Mouse (Mus musculus): ENCODE data around the gene Wasf2. TPM values are rescaled to one million over a fixed set of nuclear protein-coding genes. Genes with fewer than 3 reads are reported as not detected.

Wasf2 gene
- total RNA-seq, 2 experiments from 2014 or later: 16.7 to 66.5 TPM

Other genes with a start within 250 kb of the Wasf2 start
- gene Stx12, start 246.0 kb upstream of the Wasf2 start, total RNA-seq (2014; fragmentation: Nextera tagmentation): 18.9 and 26.4 TPM in 2 replicates
- gene Stx12, start 246.0 kb upstream of the Wasf2 start, total RNA-seq (2017): 24.7 and 25.4 TPM in 2 replicates
- 20.0 and 23.9 TPM in 2 replicates for gene Fam76a, start 207.9 kb upstream of the Wasf2 start, total RNA-seq (2014; fragmentation: Nextera tagmentation)
- gene Fam76a, start 207.9 kb upstream of the Wasf2 start, total RNA-seq (2017): 23.2 and 26.7 TPM in 2 replicates
- gene Fgr, start 156.4 kb upstream of the Wasf2 start, total RNA-seq (2014; fragmentation: Nextera tagmentation): 2.8 TPM in 1 of 2 replicates, not detected in the other
- 0.30 and 0.33 TPM in 2 replicates for gene Fgr, start 156.4 kb upstream of the Wasf2 start, total RNA-seq (2017)
- gene Ahdc1, start 119.2 kb upstream of the Wasf2 start, total RNA-seq (2014; fragmentation: Nextera tagmentation): 4.8 and 7.0 TPM in 2 replicates
- gene Ahdc1, start 119.2 kb upstream of the Wasf2 start, total RNA-seq (2017): 0.33 and 0.72 TPM in 2 replicates
- not detected in 2 replicates for gene Cd164l2, start 81.6 kb downstream of the Wasf2 start, total RNA-seq (2014; fragmentation: Nextera tagmentation)
- not detected in 2 replicates for gene Cd164l2, start 81.6 kb downstream of the Wasf2 start, total RNA-seq (2017)
- not detected in 2 replicates for gene Gpr3, start 82.0 kb downstream of the Wasf2 start, total RNA-seq (2014; fragmentation: Nextera tagmentation)
- not detected in 2 replicates for gene Gpr3, start 82.0 kb downstream of the Wasf2 start, total RNA-seq (2017)
- gene Map3k6, start 110.3 kb downstream of the Wasf2 start, total RNA-seq (2014; fragmentation: Nextera tagmentation): 10.6 and 15.9 TPM in 2 replicates
- 6.9 and 7.0 TPM in 2 replicates for gene Map3k6, start 110.3 kb downstream of the Wasf2 start, total RNA-seq (2017)
- gene Sytl1, start 132.6 kb downstream of the Wasf2 start, total RNA-seq (2014; fragmentation: Nextera tagmentation): 0.44 and 1.6 TPM in 2 replicates
- gene Sytl1, start 132.6 kb downstream of the Wasf2 start, total RNA-seq (2017): 1.9 TPM in 1 of 2 replicates, not detected in the other
- 38.1 and 66.4 TPM in 2 replicates for gene Tmem222, start 147.3 kb downstream of the Wasf2 start, total RNA-seq (2014; fragmentation: Nextera tagmentation)
- gene Tmem222, start 147.3 kb downstream of the Wasf2 start, total RNA-seq (2017): 18.2 and 19.2 TPM in 2 replicates
- 15.3 and 18.6 TPM in 2 replicates for gene Wdtc1, start 223.0 kb downstream of the Wasf2 start, total RNA-seq (2014; fragmentation: Nextera tagmentation)
- 7.5 and 8.0 TPM in 2 replicates for gene Wdtc1, start 223.0 kb downstream of the Wasf2 start, total RNA-seq (2017)
- gene Slc9a1, start 239.2 kb downstream of the Wasf2 start, total RNA-seq (2014; fragmentation: Nextera tagmentation): 31.8 and 33.1 TPM in 2 replicates
- 5.8 and 13.7 TPM in 2 replicates for gene Slc9a1, start 239.2 kb downstream of the Wasf2 start, total RNA-seq (2017)

All from megakaryocyte-erythroid progenitor cell, adult 5-6 weeks (primary cell).